8 mouse cellular contexts compared by ENCODE assay signal in genomic region chr3:87930078-87930795, GRCm38 (mm10). TPM values are rescaled to one million over a fixed set of nuclear protein-coding genes. Genes with fewer than 3 reads are reported as not detected.
DNase-seq lines count a peak whose midpoint lies in the region; ATAC-seq lines count a peak whose summit lies in the region.

TSS of gene Isg20l2 (plus strand) at chr3:87930314.
TSS of gene Rrnad1 (minus strand) at chr3:87930717.

- H3K4me2 ChIP-seq in heart, embryonic 13.5 days = peak within 1 kb of the TSS; percentile 87
- H3K4me2 ChIP-seq in liver, embryonic 13.5 days = peak within 1 kb of the TSS; percentile 87
- peak within 1 kb of the TSS; percentile 71 for H3K4me2 ChIP-seq in stomach, embryonic 16.5 days (ENCODE audit: low read depth, low read length)

- DNase-seq in CD4-positive, CD25-positive, alpha-beta regulatory T cell, adult 2 months (ENCODE audit: low read depth, low spot score) = peak; percentile 98
- DNase-seq in fat pad, adult 2 months (ENCODE audit: extremely low read depth, low read depth, low spot score) = peak; percentile 59
- peak; percentile 98 for DNase-seq in kidney, postnatal 14 days
- DNase-seq in liver, embryonic 13.5 days = peak; percentile 92
- DNase-seq in neural tube, embryonic 10.5 days (ENCODE audit: extremely low spot score, low spot score) = peak; percentile 97

- peak within 1 kb of the TSS; percentile 98 for H3K9ac ChIP-seq in heart, embryonic 13.5 days
- peak within 1 kb of the TSS; percentile 87 for H3K9ac ChIP-seq in liver, embryonic 13.5 days
- H3K9ac ChIP-seq in stomach, embryonic 16.5 days (ENCODE audit: low read length) = peak within 1 kb of the TSS; percentile 95

- H3K9me3 ChIP-seq in heart, embryonic 13.5 days = no peaks in the 10 kb centered on the region
- no peaks in the 10 kb centered on the region for H3K9me3 ChIP-seq in liver, embryonic 13.5 days (replicated peaks)
- H3K9me3 ChIP-seq in stomach, embryonic 16.5 days (replicated peaks; ENCODE audit: control insufficient read depth, low read length) = no peaks in the 10 kb centered on the region

- peak within 1 kb of the TSS; percentile 91 for H3K27ac ChIP-seq in brown adipose tissue, adult 24 weeks (replicated peaks; ENCODE audit: low read depth, low read length)
- peak within 1 kb of the TSS; percentile 87 for H3K27ac ChIP-seq in heart, embryonic 13.5 days (replicated peaks)
- H3K27ac ChIP-seq in liver, embryonic 13.5 days = peak within 1 kb of the TSS; percentile 88
- H3K27ac ChIP-seq in stomach, embryonic 16.5 days (ENCODE audit: low read length) = peak within 1 kb of the TSS; percentile 91

- H3K4me1 ChIP-seq in brown adipose tissue, adult 24 weeks (ENCODE audit: control insufficient read depth, insufficient read depth, insufficient read length, low read length) = peaks cover 3% of the 10 kb centered on the region
- H3K4me1 ChIP-seq in heart, embryonic 13.5 days = peaks cover 35% of the 10 kb centered on the region
- peaks cover 52% of the 10 kb centered on the region for H3K4me1 ChIP-seq in liver, embryonic 13.5 days (replicated peaks)
- H3K4me1 ChIP-seq in stomach, embryonic 16.5 days (ENCODE audit: control insufficient read depth, insufficient read depth, low read length) = peaks cover 17% of the 10 kb centered on the region

- ATAC-seq in heart, embryonic 13.5 days (ENCODE audit: extremely low read depth, insufficient number of reproducible peaks, low FRiP score, low TSS enrichment) = peak; percentile 89
- ATAC-seq in liver, embryonic 13.5 days (ENCODE audit: low read depth) = peak; percentile 94
- peak; percentile 98 for ATAC-seq in stomach, embryonic 16.5 days (ENCODE audit: insufficient read depth, low FRiP score)

- peaks cover 68% of the 10 kb centered on the region for H3K36me3 ChIP-seq in heart, embryonic 13.5 days
- peaks cover 62% of the 10 kb centered on the region for H3K36me3 ChIP-seq in liver, embryonic 13.5 days
- H3K36me3 ChIP-seq in stomach, embryonic 16.5 days (ENCODE audit: control insufficient read depth, insufficient read depth, low read length) = peaks cover 16% of the 10 kb centered on the region

- H3K4me3 ChIP-seq in brown adipose tissue, adult 24 weeks (ENCODE audit: insufficient read depth, low read depth, low read length) = peak within 1 kb of the TSS; percentile 97
- H3K4me3 ChIP-seq in heart, embryonic 13.5 days = peak within 1 kb of the TSS; percentile 97
- peak within 1 kb of the TSS; percentile 86 for H3K4me3 ChIP-seq in liver, embryonic 13.5 days (replicated peaks)
- H3K4me3 ChIP-seq in stomach, embryonic 16.5 days (replicated peaks; ENCODE audit: low read length) = peak within 1 kb of the TSS; percentile 96

- H3K27me3 ChIP-seq in heart, embryonic 13.5 days (replicated peaks) = no peaks in the 10 kb centered on the region
- H3K27me3 ChIP-seq in liver, embryonic 13.5 days = no peaks in the 10 kb centered on the region
- H3K27me3 ChIP-seq in stomach, embryonic 16.5 days (ENCODE audit: control insufficient read depth, insufficient read depth, low read length) = no peaks in the 10 kb centered on the region

- under 1% methylated on average over 62 of the region's 78 CpGs for WGBS in heart, embryonic 13.5 days
- WGBS in liver, embryonic 13.5 days (ENCODE audit: insufficient replicate concordance) = under 1% methylated on average over 76 of the region's 78 CpGs
- WGBS in stomach, embryonic 16.5 days = under 1% methylated on average over 55 of the region's 78 CpGs

RNA-seq across cellular contexts. Expression of gene Isg20l2, which starts in this region (rescaled TPM):
- polyA plus RNA-seq in brown adipose tissue, adult 24 weeks (2012; ENCODE audit: insufficient read depth, insufficient read length, missing spikeins) = 6.7 and 7.9 TPM in 2 replicates
- 28.9 and 30.1 TPM in 2 replicates for polyA plus RNA-seq in heart, embryonic 13.5 days (2015; fragmentation: Nextera tagmentation; extraction: Ambion mirVana)
- 31.1 and 38.3 TPM in 2 replicates for polyA plus RNA-seq in liver, embryonic 13.5 days (2015; fragmentation: Nextera tagmentation; extraction: Ambion mirVana)
- polyA plus RNA-seq in stomach, embryonic 16.5 days (2015; fragmentation: Nextera tagmentation; extraction: Ambion mirVana) = 40.8 and 41.5 TPM in 2 replicates

RNA-seq across cellular contexts. Expression of gene Rrnad1, which starts in this region (rescaled TPM):
- polyA plus RNA-seq in brown adipose tissue, adult 24 weeks (2012; ENCODE audit: insufficient read depth, insufficient read length, missing spikeins) = 4.5 and 6.7 TPM in 2 replicates
- 13.4 and 16.0 TPM in 2 replicates for polyA plus RNA-seq in heart, embryonic 13.5 days (2015; fragmentation: Nextera tagmentation; extraction: Ambion mirVana)
- 6.1 and 6.6 TPM in 2 replicates for polyA plus RNA-seq in liver, embryonic 13.5 days (2015; fragmentation: Nextera tagmentation; extraction: Ambion mirVana)
- polyA plus RNA-seq in stomach, embryonic 16.5 days (2015; fragmentation: Nextera tagmentation; extraction: Ambion mirVana) = 19.8 and 20.3 TPM in 2 replicates

Comparison
In these comparisons a context has a peak if more than half of its experiments do, and no peak if none do; other contexts are left out.
1. Peak in every context shown above with its lines: DNase-seq, ATAC-seq, H3K4me3 ChIP-seq and H3K27ac ChIP-seq.